Mouse (Mus musculus): ENCODE data around the gene Nup107. TPM values are rescaled to one million over a fixed set of nuclear protein-coding genes. Genes with fewer than 3 reads are reported as not detected.

Gene Nup107
- polyA plus RNA-seq, 1 experiment from 2014 or later, result 82.8 TPM

DNA sequence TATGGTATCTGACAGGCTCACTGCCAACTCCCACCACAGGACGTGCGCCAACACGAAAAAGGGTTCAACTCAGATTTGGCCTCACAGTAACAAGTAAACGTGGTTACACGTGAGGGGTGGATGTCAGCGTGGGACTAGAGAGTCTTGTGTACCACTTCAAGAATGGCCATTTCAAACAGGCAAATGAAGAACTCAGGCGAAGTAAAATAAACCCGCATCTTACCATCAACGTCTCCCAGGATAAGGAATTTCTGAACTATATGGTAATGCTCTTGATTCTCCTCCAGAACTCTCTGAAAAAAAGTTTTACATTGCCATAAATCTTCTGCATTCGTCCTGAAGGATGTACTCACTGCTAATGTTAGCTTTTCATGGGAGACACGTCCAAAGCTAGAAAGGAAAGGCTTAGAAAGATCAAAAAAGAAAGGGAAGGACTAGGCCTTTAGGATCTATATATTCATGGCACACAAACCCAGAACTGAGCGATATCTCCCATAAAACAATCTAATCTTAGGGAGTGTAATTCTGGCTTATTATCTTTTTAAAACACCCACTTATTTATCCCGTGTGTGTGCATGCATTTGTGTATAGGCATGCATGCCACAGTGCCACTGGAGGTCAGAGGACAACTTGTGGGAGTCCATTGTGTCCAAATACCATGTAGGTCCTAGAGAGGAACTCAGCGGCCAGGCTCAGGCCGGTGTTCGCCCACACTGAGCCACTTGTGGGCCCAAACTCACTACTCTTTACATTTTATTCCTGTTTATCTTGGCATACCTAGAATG lies 26.2 kb downstream of the Nup107 start:
- no peak overlapping the region for H3K4me2 ChIP-seq (replicated peaks; ENCODE audit: low read depth, low read length)
- DNase-seq (ENCODE audit: low spot score) (no peak), ATAC-seq (ENCODE audit: low FRiP score) (no peak)
- no peaks in the 10 kb centered on the region for H3K9me3 ChIP-seq (ENCODE audit: control insufficient read depth, low read length)
- no peak overlapping the region for H3K9ac ChIP-seq (ENCODE audit: low read depth, low read length)
- H3K4me1 ChIP-seq (replicated peaks; ENCODE audit: control insufficient read depth, insufficient read depth, low read length), result no peaks in the 10 kb centered on the region
- H3K27me3 ChIP-seq (ENCODE audit: control insufficient read depth, insufficient read depth, low read length), result no peaks in the 10 kb centered on the region
- no peak overlapping the region for H3K27ac ChIP-seq (ENCODE audit: low read depth, low read length)
- 94% methylated on average over 16 of the region's 16 CpGs for WGBS
- no peak overlapping the region for H3K4me3 ChIP-seq (ENCODE audit: low read depth, low read length)
- 0 out of 2 replicates have a peak, but pooled peaks cover 7% of the 10 kb centered on the region for H3K36me3 ChIP-seq (ENCODE audit: control insufficient read depth, insufficient read depth, low read length)

DNA sequence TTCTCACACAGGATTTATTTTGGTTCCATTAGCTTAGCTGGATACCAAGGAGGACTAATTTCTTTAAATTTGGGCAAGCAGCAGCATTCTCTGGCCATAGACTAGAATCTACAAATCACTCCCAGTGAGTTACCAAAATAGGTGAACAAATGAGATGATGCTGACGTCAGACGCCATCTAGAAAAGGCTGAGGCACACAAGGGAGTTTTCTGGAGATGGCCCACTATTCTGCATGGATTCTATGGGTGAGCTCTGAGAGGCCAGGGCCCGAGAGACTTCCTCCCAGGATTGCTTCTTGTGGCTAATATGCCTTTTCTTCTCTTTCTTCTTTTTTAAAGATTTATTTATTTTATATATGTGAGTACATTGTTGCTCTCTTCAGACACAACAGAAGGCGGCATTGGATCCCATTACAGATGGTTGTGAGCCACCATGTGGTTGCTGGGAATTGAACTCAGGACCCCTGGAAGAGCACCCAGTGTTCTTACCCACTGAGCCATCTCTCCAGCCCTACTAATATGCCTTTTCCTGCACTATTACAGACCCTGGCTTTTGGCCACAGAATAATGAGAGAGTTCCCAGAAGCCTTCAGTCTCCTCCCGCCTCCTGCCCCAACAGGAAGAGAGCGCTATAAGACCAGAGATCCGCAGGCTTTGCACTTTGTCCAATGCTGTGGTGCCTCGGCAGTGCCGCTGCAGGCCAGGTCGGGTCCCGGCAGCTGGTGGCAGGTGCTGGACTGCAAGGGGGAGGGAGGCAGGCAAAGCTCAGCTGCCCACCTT lies 27.2 kb downstream of the Nup107 start:
- Histone ChIP-seq H3K9ac (ENCODE audit: low read depth, low read length) (no peak overlapping the region), H3K9me3 (ENCODE audit: control insufficient read depth, low read length) (no peaks in the 10 kb centered on the region), H3K4me2 (replicated peaks; ENCODE audit: low read depth, low read length) (no peak overlapping the region), H3K27ac (ENCODE audit: low read depth, low read length) (no peak overlapping the region), H3K4me1 (replicated peaks; ENCODE audit: control insufficient read depth, insufficient read depth, low read length) (no peaks in the 10 kb centered on the region), H3K27me3 (ENCODE audit: control insufficient read depth, insufficient read depth, low read length) (no peaks in the 10 kb centered on the region), H3K36me3 (ENCODE audit: control insufficient read depth, insufficient read depth, low read length) (0 out of 2 replicates have a peak, but pooled peaks cover 12% of the 10 kb centered on the region), H3K4me3 (ENCODE audit: low read depth, low read length) (no peak overlapping the region)
- 91% methylated on average over 11 of the region's 11 CpGs for WGBS
- ATAC-seq (ENCODE audit: low FRiP score), result no peak
- DNase-seq (ENCODE audit: low spot score), result no peak

DNA sequence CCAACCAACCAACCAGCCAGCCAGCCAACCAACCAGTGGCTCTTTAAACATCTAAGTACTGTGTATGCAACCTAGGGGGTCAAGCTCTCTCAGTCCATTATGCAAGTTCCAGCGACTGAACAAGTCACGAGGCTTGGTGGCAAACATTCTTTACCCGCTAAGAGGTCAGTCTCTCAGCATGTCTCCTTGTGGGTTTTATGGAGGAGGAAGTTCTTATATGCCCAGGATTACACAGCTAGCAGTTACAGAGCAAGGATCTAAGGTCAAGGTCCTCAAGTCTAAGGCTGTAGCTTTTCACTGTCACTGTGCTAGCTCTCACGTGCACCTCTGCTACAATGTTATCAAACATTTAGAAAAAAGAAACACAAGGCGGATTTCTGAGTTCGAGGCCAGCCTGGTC lies 27.9 kb downstream of the Nup107 start:
- no peaks in the 10 kb centered on the region for H3K4me1 ChIP-seq (replicated peaks; ENCODE audit: control insufficient read depth, insufficient read depth, low read length)
- no peaks in the 10 kb centered on the region for H3K9me3 ChIP-seq (ENCODE audit: control insufficient read depth, low read length)
- H3K27me3 ChIP-seq (ENCODE audit: control insufficient read depth, insufficient read depth, low read length), result no peaks in the 10 kb centered on the region
- no peak overlapping the region for H3K4me3 ChIP-seq (ENCODE audit: low read depth, low read length)
- H3K4me2 ChIP-seq (replicated peaks; ENCODE audit: low read depth, low read length), result no peak overlapping the region
- H3K27ac ChIP-seq (ENCODE audit: low read depth, low read length), result no peak overlapping the region
- peaks cover 14% of the 10 kb centered on the region; the same call in 1 of the 2 replicates for H3K36me3 ChIP-seq (ENCODE audit: control insufficient read depth, insufficient read depth, low read length)
- ATAC-seq (ENCODE audit: low FRiP score) (no peak), DNase-seq (ENCODE audit: low spot score) (no peak)
- WGBS, result 87% methylated on average over 6 of the region's 6 CpGs
- no peak overlapping the region for H3K9ac ChIP-seq (ENCODE audit: low read depth, low read length)

DNA sequence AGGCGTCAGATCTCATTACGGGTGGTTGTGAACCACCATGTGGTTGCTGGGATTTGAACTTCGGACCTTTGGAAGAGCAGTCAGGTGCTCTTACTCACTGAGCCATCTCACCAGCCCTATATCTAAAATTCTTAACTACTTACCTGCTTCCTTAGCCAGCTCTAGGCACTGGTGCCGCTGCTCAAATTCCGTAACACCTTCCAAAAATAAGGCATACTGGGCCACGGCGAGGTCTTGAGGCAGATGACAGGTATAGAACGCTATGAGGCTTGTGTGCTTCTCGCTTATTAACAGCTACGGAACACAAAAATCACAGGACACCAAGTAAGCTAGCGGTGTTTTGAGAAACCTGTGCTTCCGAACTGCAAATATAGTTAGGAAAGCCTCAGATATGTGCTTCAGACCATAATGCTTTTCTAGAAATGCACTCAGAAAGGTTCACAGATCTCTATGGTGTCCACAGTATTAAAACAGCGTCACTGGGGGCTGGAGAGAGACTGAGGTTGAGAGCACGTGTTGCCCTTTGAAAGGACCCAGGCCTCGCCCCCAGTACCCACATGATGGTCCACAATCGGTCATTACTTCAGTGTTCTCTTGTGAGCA lies 28.8 kb downstream of the Nup107 start:
- no peaks in the 10 kb centered on the region for H3K27me3 ChIP-seq (ENCODE audit: control insufficient read depth, insufficient read depth, low read length)
- H3K4me2 ChIP-seq (replicated peaks; ENCODE audit: low read depth, low read length), result no peak overlapping the region
- ATAC-seq (ENCODE audit: low FRiP score) (no peak), DNase-seq (ENCODE audit: low spot score) (no peak)
- H3K4me3 ChIP-seq (ENCODE audit: low read depth, low read length), result no peak overlapping the region
- H3K4me1 ChIP-seq (replicated peaks; ENCODE audit: control insufficient read depth, insufficient read depth, low read length), result no peaks in the 10 kb centered on the region
- H3K9ac ChIP-seq (ENCODE audit: low read depth, low read length), result no peak overlapping the region
- no peaks in the 10 kb centered on the region for H3K9me3 ChIP-seq (ENCODE audit: control insufficient read depth, low read length)
- 96% methylated on average over 16 of the region's 16 CpGs for WGBS
- peaks cover 15% of the 10 kb centered on the region; the same call in 1 of the 2 replicates for H3K36me3 ChIP-seq (ENCODE audit: control insufficient read depth, insufficient read depth, low read length)
- H3K27ac ChIP-seq (ENCODE audit: low read depth, low read length), result no peak overlapping the region

DNA sequence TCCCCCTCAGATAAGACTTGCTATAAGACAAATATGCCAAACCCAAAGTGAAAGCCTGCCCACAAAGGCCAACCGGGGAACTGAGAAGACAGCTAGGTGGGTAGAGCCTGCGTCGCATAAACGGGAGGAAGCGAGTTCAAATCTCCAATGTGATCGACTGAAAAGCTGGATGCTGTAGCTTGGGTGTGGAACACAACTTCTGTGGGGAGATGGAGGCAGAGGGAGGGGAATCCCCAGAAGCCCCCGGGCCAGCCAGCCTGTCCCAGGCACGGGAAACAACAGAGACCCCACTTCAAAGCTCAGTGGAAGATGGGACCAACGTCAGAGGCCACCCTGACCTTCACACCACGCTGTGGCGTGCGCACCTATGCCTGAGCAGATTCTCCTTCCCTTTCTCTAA lies 29.5 kb downstream of the Nup107 start:
- DNase-seq (ENCODE audit: low spot score), result no peak
- H3K4me3 ChIP-seq (ENCODE audit: low read depth, low read length), result no peak overlapping the region
- no peaks in the 10 kb centered on the region for H3K4me1 ChIP-seq (replicated peaks; ENCODE audit: control insufficient read depth, insufficient read depth, low read length)
- ATAC-seq (ENCODE audit: low FRiP score), result no peak
- no peaks in the 10 kb centered on the region for H3K9me3 ChIP-seq (ENCODE audit: control insufficient read depth, low read length)
- H3K27me3 ChIP-seq (ENCODE audit: control insufficient read depth, insufficient read depth, low read length), result no peaks in the 10 kb centered on the region
- no peak overlapping the region for H3K9ac ChIP-seq (ENCODE audit: low read depth, low read length)
- 95% methylated on average over 12 of the region's 12 CpGs for WGBS
- H3K27ac ChIP-seq (ENCODE audit: low read depth, low read length), result no peak overlapping the region
- peaks cover 18% of the 10 kb centered on the region; the same call in 1 of the 2 replicates for H3K36me3 ChIP-seq (ENCODE audit: control insufficient read depth, insufficient read depth, low read length)
- no peak overlapping the region for H3K4me2 ChIP-seq (replicated peaks; ENCODE audit: low read depth, low read length)

DNA sequence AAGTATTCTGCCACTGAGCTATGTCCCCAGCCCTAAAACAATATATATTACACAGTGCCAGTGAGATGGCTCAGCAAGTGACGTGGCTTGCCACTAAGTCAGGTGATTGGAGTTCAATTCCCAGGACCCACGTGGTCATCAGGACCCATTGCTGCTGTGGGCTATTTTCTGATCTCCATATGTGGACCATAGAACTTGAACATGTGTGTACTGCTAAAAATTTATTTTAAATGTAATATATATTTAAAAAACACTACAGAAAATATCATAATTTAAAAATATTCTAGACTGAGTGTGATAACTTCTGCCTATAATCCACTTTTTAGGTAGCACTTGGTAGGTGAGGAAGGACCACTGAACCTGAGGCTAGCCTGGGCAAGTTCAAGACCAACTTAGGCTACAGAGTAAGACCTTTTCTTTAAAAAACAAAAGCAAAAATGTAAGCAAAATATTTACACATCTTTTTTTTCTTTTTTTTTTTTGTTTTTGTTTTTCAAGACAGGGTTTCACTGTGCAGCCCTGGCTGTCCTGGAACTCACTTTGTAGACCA lies 30.1 kb downstream of the Nup107 start:
- Histone ChIP-seq H3K4me1 (replicated peaks; ENCODE audit: control insufficient read depth, insufficient read depth, low read length) (no peaks in the 10 kb centered on the region), H3K36me3 (ENCODE audit: control insufficient read depth, insufficient read depth, low read length) (peaks cover 23% of the 10 kb centered on the region), H3K9me3 (ENCODE audit: control insufficient read depth, low read length) (no peaks in the 10 kb centered on the region), H3K27ac (ENCODE audit: low read depth, low read length) (no peak overlapping the region), H3K4me3 (ENCODE audit: low read depth, low read length) (no peak overlapping the region), H3K4me2 (replicated peaks; ENCODE audit: low read depth, low read length) (no peak overlapping the region), H3K9ac (ENCODE audit: low read depth, low read length) (no peak overlapping the region), H3K27me3 (ENCODE audit: control insufficient read depth, insufficient read depth, low read length) (no peaks in the 10 kb centered on the region)
- DNase-seq (ENCODE audit: low spot score) (no peak), ATAC-seq (ENCODE audit: low FRiP score) (no peak)
- WGBS, result 96% methylated on average over 2 of the region's 2 CpGs

DNA sequence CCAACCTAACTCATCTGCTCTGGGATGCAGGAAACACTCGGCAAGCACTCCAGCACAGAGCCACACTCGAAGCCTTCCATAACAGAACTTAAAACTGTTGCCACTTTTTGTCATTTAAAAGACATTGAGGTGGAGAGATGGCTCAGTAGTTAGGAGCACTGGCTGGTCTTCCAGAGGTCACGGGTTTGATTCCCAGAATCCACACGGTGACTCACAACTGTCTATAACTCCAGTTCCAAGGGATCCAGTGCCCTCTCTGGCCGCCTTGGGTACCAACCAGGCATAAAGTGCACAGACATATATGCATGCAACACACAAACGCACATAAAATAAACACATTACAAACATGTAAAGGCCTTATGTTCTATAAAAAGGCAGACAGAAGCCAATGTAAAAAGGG lies 31.0 kb downstream of the Nup107 start:
- no peak for ATAC-seq (ENCODE audit: low FRiP score)
- 91% methylated on average over 6 of the region's 6 CpGs for WGBS
- H3K4me2 ChIP-seq (replicated peaks; ENCODE audit: low read depth, low read length), result no peak overlapping the region
- no peak overlapping the region for H3K27ac ChIP-seq (ENCODE audit: low read depth, low read length)
- peaks cover 23% of the 10 kb centered on the region for H3K36me3 ChIP-seq (ENCODE audit: control insufficient read depth, insufficient read depth, low read length)
- H3K27me3 ChIP-seq (ENCODE audit: control insufficient read depth, insufficient read depth, low read length), result no peaks in the 10 kb centered on the region
- H3K9me3 ChIP-seq (ENCODE audit: control insufficient read depth, low read length), result no peaks in the 10 kb centered on the region
- no peak for DNase-seq (ENCODE audit: low spot score)
- no peak overlapping the region for H3K9ac ChIP-seq (ENCODE audit: low read depth, low read length)
- H3K4me3 ChIP-seq (ENCODE audit: low read depth, low read length), result no peak overlapping the region
- H3K4me1 ChIP-seq (replicated peaks; ENCODE audit: control insufficient read depth, insufficient read depth, low read length), result no peaks in the 10 kb centered on the region

DNA sequence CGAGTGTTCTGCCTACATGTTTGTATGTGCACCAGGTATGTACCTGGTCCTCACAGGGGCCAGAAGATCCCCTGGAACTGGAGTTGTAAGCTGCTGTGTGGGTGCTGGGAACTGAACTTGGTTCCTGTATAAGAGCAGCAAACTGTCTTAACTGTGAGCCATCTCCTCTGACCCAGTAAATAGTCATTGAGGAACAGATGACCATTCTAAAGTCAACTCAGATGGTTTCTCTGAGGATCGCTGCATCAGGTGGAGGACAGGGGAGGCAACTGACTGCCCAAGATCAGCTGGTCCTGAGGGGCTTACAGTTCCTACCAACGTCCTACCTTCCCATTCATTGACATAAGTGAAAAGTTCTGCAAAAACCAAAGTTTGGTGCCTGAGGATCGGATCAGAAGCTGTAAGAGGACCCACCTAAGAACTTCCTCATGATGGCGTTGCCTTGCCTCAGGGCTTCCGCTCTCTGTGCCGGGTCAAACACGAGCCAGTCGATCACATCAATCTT lies 31.6 kb downstream of the Nup107 start:
- H3K9ac ChIP-seq (ENCODE audit: low read depth, low read length), result no peak overlapping the region
- no peak overlapping the region for H3K4me3 ChIP-seq (ENCODE audit: low read depth, low read length)
- H3K36me3 ChIP-seq (ENCODE audit: control insufficient read depth, insufficient read depth, low read length), result peaks cover 25% of the 10 kb centered on the region
- H3K4me1 ChIP-seq (replicated peaks; ENCODE audit: control insufficient read depth, insufficient read depth, low read length), result no peaks in the 10 kb centered on the region
- WGBS, result 95% methylated on average over 9 of the region's 9 CpGs
- DNase-seq (ENCODE audit: low spot score) (no peak), ATAC-seq (ENCODE audit: low FRiP score) (no peak)
- no peak overlapping the region for H3K27ac ChIP-seq (ENCODE audit: low read depth, low read length)
- H3K9me3 ChIP-seq (ENCODE audit: control insufficient read depth, low read length), result no peaks in the 10 kb centered on the region
- H3K4me2 ChIP-seq (replicated peaks; ENCODE audit: low read depth, low read length), result no peak overlapping the region
- H3K27me3 ChIP-seq (ENCODE audit: control insufficient read depth, insufficient read depth, low read length), result no peaks in the 10 kb centered on the region
